Mouse (Mus musculus) right cerebral cortex, postnatal 25 days (tissue): ENCODE results near the gene 4931406P16Rik.

Source experiments
- DNase-seq: peaks from one replicate; pipeline ENCODE4 v3.0.0; 2022

The 4931406P16Rik gene

GRCm38 (mm10) chr7:34242176-34242575 lies 71.2 kb downstream of the 4931406P16Rik start:
- DNase-seq: no peak

- DNase-seq: no peak
Observed at GRCm38 (mm10) chr7:34238086-34238485, 75.3 kb downstream of the 4931406P16Rik start.

- DNase-seq: no peak
Observed at GRCm38 (mm10) chr7:34235602-34236001, 77.7 kb downstream of the 4931406P16Rik start.

- DNase-seq: no peak
Observed at GRCm38 (mm10) chr7:34234610-34235561, 78.5 kb downstream of the 4931406P16Rik start.

GRCm38 (mm10) chr7:34233909-34234609 lies 79.3 kb downstream of the 4931406P16Rik start:
- peak; percentile 100 for DNase-seq

- DNase-seq: no peak
Observed at GRCm38 (mm10) chr7:34232785-34233725, 80.3 kb downstream of the 4931406P16Rik start.

GRCm38 (mm10) chr7:34230116-34230515 lies 83.2 kb downstream of the 4931406P16Rik start, which contains the start of gene Gpi1:
Gene Gpi1 (minus strand): TSS chr7:34230336.
- peak; percentile 78 for DNase-seq

- DNase-seq: peak; percentile 75
Observed at GRCm38 (mm10) chr7:34229691-34230111, 83.7 kb downstream of the 4931406P16Rik start.

GRCm38 (mm10) chr7:34229153-34229552 lies 84.2 kb downstream of the 4931406P16Rik start:
- no peak for DNase-seq

- DNase-seq: no peak
Observed at GRCm38 (mm10) chr7:34228641-34229040, 84.7 kb downstream of the 4931406P16Rik start.

GRCm38 (mm10) chr7:34226846-34227245 lies 86.5 kb downstream of the 4931406P16Rik start:
- DNase-seq: no peak

GRCm38 (mm10) chr7:34226086-34226485 lies 87.3 kb downstream of the 4931406P16Rik start:
- peak; percentile 43 for DNase-seq

GRCm38 (mm10) chr7:34224308-34224707 lies 89.0 kb downstream of the 4931406P16Rik start:
- no peak for DNase-seq

GRCm38 (mm10) chr7:34222340-34222739 lies 91.0 kb downstream of the 4931406P16Rik start:
- no peak for DNase-seq

GRCm38 (mm10) chr7:34221594-34222250 lies 91.6 kb downstream of the 4931406P16Rik start:
- DNase-seq: no peak

- no peak for DNase-seq
Observed at GRCm38 (mm10) chr7:34218496-34218895, 94.9 kb downstream of the 4931406P16Rik start.

GRCm38 (mm10) chr7:34216474-34216873 lies 96.9 kb downstream of the 4931406P16Rik start:
- no peak for DNase-seq

- no peak for DNase-seq
Observed at GRCm38 (mm10) chr7:34215481-34215880, 97.9 kb downstream of the 4931406P16Rik start.

GRCm38 (mm10) chr7:34214644-34215043 lies 98.7 kb downstream of the 4931406P16Rik start:
- DNase-seq: no peak

GRCm38 (mm10) chr7:34213281-34213680 lies 100.1 kb downstream of the 4931406P16Rik start:
- DNase-seq: no peak

GRCm38 (mm10) chr7:34208027-34208745 lies 105.2 kb downstream of the 4931406P16Rik start:
- no peak for DNase-seq
